Mouse (Mus musculus) limb, embryonic 14.5 days (tissue): ENCODE measurements around the gene Arl4d. TPM values are rescaled to one million over a fixed set of nuclear protein-coding genes. Genes with fewer than 3 reads are reported as not detected.
"Not testable (repeated sequence)": the region's sequence is repeated elsewhere in the genome, so short reads cannot be mapped to it uniquely, and the experiment has no call there.

Source experiments
- ATAC-seq: fragments of 200-750 bp; cut with Nextera tagmentation; 2 replicates; pipeline ENCODE4 v1.8.0; 2017; ENCODE audit warnings: low read depth, moderate number of reproducible peaks, moderate TSS enrichment; ENCODE audit not compliant: low FRiP score
- DNase-seq: peaks from one replicate; pipeline ENCODE4 v3.0.0-alpha.2; 2015; ENCODE audit warnings: low spot score
- H3K27ac ChIP-seq: fragments of 300-500 bp; sonication (generic); replicated peaks from 2 replicates; pipeline ENCODE4 v1.5.1; 2014; ENCODE audit warnings: low read depth, mild to moderate bottlenecking, low read length, moderate library complexity, mixed read lengths
- H3K27me3 ChIP-seq: fragments of 300-500 bp; sonication (generic); 2 replicates; pipeline ENCODE4 v1.6.1; 2014; ENCODE audit warnings: low read length, mixed read lengths; ENCODE audit not compliant: control insufficient read depth, insufficient read depth
- H3K36me3 ChIP-seq: fragments of 300-500 bp; sonication (generic); 2 replicates; pipeline ENCODE4 v1.6.1; 2014; ENCODE audit warnings: mild to moderate bottlenecking, low read length, moderate library complexity, mixed read lengths; ENCODE audit not compliant: control insufficient read depth, insufficient read depth
- H3K4me1 ChIP-seq: fragments of 300-500 bp; sonication (generic); 2 replicates; pipeline ENCODE4 v1.6.1; 2014; ENCODE audit warnings: antibody characterized with exemption, low read length, mixed read lengths; ENCODE audit not compliant: control insufficient read depth, insufficient read depth
- H3K4me2 ChIP-seq: fragments of 300-500 bp; sonication (generic); replicated peaks from 2 replicates; pipeline ENCODE4 v1.6.1; 2014; ENCODE audit warnings: low read depth, mild to moderate bottlenecking, low read length, moderate library complexity; ENCODE audit not compliant: severe bottlenecking
- H3K4me3 ChIP-seq: fragments of 300-500 bp; sonication (generic); replicated peaks from 2 replicates; pipeline ENCODE4 v1.5.1; 2014; ENCODE audit warnings: low read length
- H3K9ac ChIP-seq: fragments of 300-500 bp; sonication (generic); 2 replicates; pipeline ENCODE4 v1.6.1; 2014; ENCODE audit warnings: mild to moderate bottlenecking, low read depth, low read length, moderate library complexity; ENCODE audit not compliant: severe bottlenecking
- H3K9me3 ChIP-seq: fragments of 300-500 bp; sonication (generic); 2 replicates; pipeline ENCODE4 v1.6.1; 2016; ENCODE audit warnings: low read length; ENCODE audit not compliant: control insufficient read depth
- POLR2A ChIP-seq: fragments of 200-500 bp; IDR thresholded peaks from 2 replicates; pipeline ENCODE4 v1.8.0; 2012; ENCODE audit warnings: inconsistent platforms, mild to moderate bottlenecking, moderate library complexity, borderline replicate concordance; ENCODE audit not compliant: insufficient read depth, insufficient read length; ENCODE audit errors: extremely low read depth
- WGBS: fragments of 180-500 bp; shearing (Covaris S2); extraction: QIAGEN DNeasy Blood & Tissue Kit; methylation state at CpG from one replicate; pipeline ENCODE4 v1.1.7; 2014; 5-methylcytosine and 5-hydroxymethylcytosine counted together
- polyA plus RNA-seq, 2 experiments: library from polyadenylated mRNA; depleted of rRNA in 1 of 2; stranded (reverse) in 1 of 2; unstranded in 1 of 2; fragments of >200 nt; fragmentation: Nextera tagmentation in 1 of 2; extraction: Ambion mirVana in 1 of 2; gene quantifications; 2 replicates each; pipeline versions ENCODE4 v1.2.1 to v1.2.3; 2012 to 2014

Gene Arl4d
- polyA plus RNA-seq, 2 experiments, result 3.6 to 4.2 TPM

DNA sequence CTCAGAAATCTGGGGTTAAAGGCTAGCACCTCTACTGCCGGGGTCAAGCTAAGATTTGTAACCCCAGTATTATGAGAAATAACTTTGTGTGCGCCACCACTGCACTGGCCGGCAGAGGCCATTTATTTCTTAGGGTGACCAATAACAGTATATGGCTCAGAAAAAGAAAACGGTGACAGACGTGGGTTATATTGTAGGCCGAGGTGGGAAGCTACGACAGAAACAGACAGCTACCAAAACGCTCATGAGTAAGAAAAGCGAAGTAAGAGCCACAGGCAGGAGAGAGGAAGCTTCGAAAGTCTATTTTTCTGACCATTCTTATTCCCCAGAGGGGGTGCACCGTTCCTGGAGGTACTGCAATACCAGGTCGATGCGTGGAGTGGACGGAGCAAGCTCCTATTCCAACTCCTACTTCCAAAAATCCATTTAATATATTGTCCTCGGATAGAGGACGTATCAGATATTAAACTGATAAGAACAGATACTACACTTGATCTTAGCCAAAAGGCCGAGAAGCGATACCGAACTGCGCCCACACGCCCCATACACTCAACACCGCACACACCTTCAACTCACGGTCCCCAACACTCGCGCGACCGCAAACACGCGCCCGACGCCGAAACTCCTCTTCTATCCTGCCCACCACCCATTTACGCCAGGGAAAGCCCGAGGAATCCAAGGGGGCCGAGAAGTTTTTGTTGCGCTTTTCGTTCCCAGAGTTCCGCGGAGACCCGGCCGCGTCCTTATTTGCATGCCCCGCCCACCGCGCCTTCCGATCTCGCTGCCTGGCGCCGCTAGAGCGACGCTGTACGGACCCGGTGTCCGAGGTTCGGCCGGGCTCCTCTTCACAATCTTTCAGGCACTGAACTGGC is 19.7 kb upstream of the Arl4d start:
- Histone ChIP-seq H3K9ac (peak overlapping the region; percentile 52; the same call in 1 of the 2 replicates), H3K4me3 (peak overlapping the region; percentile 24), H3K4me2 (peak overlapping the region; percentile 43), H3K27ac (peak overlapping the region; percentile 95)
- WGBS, result under 1% methylated on average over 36 of the region's 56 CpGs
- H3K4me1 ChIP-seq, H3K9me3 ChIP-seq, H3K27me3 ChIP-seq, H3K36me3 ChIP-seq: not testable (repeated sequence)
- TF ChIP-seq POLR2A, result peak; percentile 30; the same call in 1 of the 2 replicates
- ATAC-seq (peak; percentile 83), DNase-seq (peak; percentile 76)

DNA sequence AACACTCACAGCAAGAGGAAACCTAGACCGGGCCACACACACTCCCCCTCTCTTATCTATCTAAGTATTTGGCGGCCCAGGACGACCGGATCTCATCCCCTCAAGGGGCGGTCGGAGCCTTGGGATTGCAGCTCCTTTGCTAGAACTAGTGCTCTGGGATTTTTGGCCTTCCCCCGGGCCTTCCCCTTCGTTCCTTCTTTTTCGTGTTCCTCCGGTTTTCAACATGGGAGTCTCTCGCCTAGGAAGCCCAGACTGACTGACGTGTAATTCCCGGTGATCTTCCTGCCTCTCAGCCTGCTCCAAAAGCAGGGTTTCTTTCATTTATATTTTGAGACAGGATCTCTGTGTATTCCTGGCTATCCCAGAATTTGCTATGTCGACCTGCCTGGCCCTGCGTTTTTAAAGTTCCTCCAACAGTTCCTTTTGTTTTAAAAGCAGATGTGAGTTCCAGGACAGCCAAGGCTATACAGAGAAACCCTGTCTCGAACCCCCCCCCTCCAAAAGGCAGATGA is 19.0 kb upstream of the Arl4d start:
- Histone ChIP-seq H3K4me2 (peak overlapping the region; percentile 43), H3K27ac (peak overlapping the region; percentile 95), H3K9ac (peak overlapping the region; percentile 52; the same call in 1 of the 2 replicates), H3K4me3 (peak overlapping the region; percentile 24)
- H3K9me3 ChIP-seq, H3K27me3 ChIP-seq, DNase-seq, ATAC-seq, H3K4me1 ChIP-seq, H3K36me3 ChIP-seq: not testable (repeated sequence)
- WGBS, result 17% methylated on average over 12 of the region's 16 CpGs

DNA sequence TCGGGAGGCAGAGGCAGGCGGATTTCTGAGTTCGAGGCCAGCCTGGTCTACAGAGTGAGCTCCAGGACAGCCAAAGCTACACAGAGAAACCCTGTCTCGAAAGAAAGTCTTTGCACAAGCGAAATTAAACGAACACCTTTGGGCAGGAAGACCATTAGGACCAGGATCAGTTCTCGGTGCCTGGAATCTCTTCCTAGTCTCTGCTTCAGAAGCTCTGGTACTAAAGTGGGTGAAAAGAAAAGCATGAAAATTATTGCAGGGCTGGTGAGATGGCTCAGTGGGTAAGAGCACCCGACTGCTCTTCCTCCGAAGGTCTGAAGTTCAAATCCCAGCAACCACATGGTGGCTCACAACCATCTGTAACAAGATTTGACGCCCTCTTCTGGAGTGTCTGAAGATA is 18.2 kb upstream of the Arl4d start:
- H3K9ac ChIP-seq, H3K36me3 ChIP-seq: not testable (repeated sequence)
- 92% methylated on average over 9 of the region's 10 CpGs for WGBS

DNA sequence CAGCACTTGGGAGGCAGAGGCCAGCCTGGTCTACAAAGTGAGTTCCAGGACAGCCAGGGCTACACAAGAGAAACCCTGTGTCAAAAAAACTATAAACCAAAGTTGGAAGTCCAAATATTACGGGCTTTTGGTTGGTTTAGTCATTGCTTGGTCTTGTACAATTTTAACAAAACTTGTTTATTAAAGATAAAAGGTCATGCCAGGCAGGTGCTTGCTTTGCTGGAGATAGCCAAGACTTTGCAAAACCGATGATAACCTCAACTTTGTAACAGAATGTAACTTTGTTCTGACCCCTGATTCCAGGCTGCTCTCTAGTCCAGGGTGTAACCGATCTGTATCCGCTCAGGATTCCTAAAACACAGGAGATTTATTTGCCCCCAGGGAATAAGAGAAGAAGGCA is 9.0 kb upstream of the Arl4d start:
- TF ChIP-seq POLR2A, result no peak
- H3K4me3 ChIP-seq, result no peak overlapping the region
- H3K36me3 ChIP-seq, result no peaks in the 10 kb centered on the region
- H3K4me2 ChIP-seq, result no peak overlapping the region
- no peak overlapping the region for H3K9ac ChIP-seq
- DNase-seq (no peak), ATAC-seq (no peak)
- H3K27ac ChIP-seq, result no peak overlapping the region
- no peaks in the 10 kb centered on the region for H3K9me3 ChIP-seq
- 86% methylated on average over 4 of the region's 4 CpGs for WGBS
- H3K27me3 ChIP-seq, result no peaks in the 10 kb centered on the region
- peaks cover 3% of the 10 kb centered on the region; the same call in 1 of the 2 replicates for H3K4me1 ChIP-seq

More for the DNA sequence above, 18.2 kb upstream of the Arl4d start:
- H3K4me1 ChIP-seq, H3K4me2 ChIP-seq, H3K27ac ChIP-seq, H3K4me3 ChIP-seq, ATAC-seq, DNase-seq, H3K27me3 ChIP-seq, H3K9me3 ChIP-seq: not testable (repeated sequence)

DNA sequence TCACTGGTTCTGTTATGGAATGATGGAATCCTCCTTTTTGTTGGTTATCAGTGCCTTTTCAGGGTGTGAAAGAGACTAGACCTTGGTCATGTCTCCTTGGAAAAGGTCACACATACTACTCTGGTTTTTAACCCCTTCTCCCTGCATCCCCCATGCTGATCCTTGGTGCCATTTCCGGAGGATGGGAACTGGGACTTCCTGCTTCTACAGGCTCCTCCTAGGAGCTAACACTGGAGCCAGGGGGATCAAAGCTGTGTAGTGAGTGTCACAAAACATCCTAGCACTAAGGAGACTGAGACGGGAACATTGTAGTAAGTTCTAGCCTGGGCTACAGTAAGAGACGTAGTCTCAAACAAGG is 7.8 kb upstream of the Arl4d start:
- Histone ChIP-seq H3K9ac (no peak overlapping the region), H3K27me3 (no peaks in the 10 kb centered on the region), H3K4me1 (peaks cover 3% of the 10 kb centered on the region; the same call in 1 of the 2 replicates), H3K9me3 (no peaks in the 10 kb centered on the region), H3K36me3 (no peaks in the 10 kb centered on the region), H3K4me2 (peak overlapping the region; percentile 47), H3K27ac (peak overlapping the region; percentile 97), H3K4me3 (peak overlapping the region; percentile 19)
- DNase-seq (no peak), ATAC-seq (peak; percentile 7)
- WGBS, result 3% methylated on average over 3 of the region's 3 CpGs
- TF ChIP-seq POLR2A, result no peak
